Mouse (Mus musculus) spleen, adult 2 months (tissue): ENCODE measurements around the gene Ccnl1.

Experiments
- CTCF ChIP-seq: fragments of 200-500 bp; IDR thresholded peaks from 2 replicates; pipeline ENCODE4 v1.5.1; 2011; ENCODE audit warnings: mild to moderate bottlenecking, inconsistent platforms; ENCODE audit not compliant: insufficient read depth, insufficient read length, insufficient replicate concordance; ENCODE audit errors: extremely low read depth
- POLR2A ChIP-seq: fragments of 200-500 bp; IDR thresholded peaks from 2 replicates; pipeline ENCODE4 v1.6.1; 2011; ENCODE audit warnings: low read depth, low read length, inconsistent platforms

- no peak for TF ChIP-seq CTCF
- TF ChIP-seq POLR2A, result no peak
Observed at GRCm38 (mm10) chr3:66004220-66004951, 46.3 kb upstream of the Ccnl1 start.
